Mouse (Mus musculus): ENCODE data around the gene Zfand6. TPM values are rescaled to one million over a fixed set of nuclear protein-coding genes. Genes with fewer than 3 reads are reported as not detected.

Gene Zfand6
- polyA plus RNA-seq, 1 experiment from 2014 or later, result 126 TPM

DNA sequence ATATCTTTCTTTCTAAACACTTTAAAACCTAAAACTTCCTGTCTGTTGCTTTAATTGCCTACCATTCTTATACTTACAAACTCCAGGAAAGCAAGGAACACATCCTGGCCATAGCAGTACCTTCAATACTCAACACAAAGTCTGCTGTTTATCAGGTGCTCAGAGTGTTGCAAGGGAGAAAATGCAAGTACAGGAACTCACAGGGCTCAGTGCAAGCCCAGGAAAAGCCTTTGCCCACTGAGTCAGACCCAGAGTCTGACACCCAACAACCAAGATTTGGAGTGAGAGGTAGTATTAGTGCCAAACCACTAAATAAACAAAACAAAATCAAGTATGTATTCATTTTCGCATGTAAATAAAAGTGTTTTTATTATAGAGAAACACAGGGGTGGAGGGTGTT, 5.1 kb downstream of the Zfand6 start:
- no peak overlapping the region for H3K27ac ChIP-seq

DNA sequence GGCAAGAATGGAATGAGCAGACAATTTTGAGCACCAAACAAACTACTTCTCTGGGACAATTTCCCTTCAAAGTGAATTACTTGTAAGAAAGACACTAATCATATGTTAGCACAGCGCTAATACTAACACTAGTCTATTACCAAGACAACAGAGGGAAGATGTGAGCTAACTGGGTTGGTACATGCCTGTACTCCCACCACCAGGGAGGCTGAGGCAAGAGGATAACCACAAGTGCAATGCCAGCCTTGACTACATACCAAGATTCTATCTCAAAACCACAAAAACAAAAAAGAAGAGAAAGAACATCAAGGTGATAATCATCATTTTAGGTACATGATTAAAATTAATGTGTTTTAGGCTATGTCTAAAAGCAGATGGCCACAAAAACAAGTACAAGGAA, 8.2 kb downstream of the Zfand6 start:
- Histone ChIP-seq H3K27me3 (replicated peaks) (no peaks in the 10 kb centered on the region), H3K36me3 (no peaks in the 10 kb centered on the region), H3K9ac (no peak overlapping the region), H3K4me1 (peaks cover 68% of the 10 kb centered on the region), H3K27ac (no peak overlapping the region; the same call in 1 of the 2 replicates), H3K9me3 (replicated peaks) (no peaks in the 10 kb centered on the region), H3K4me2 (no peak overlapping the region), H3K4me3 (no peak overlapping the region)
- WGBS (ENCODE audit: insufficient replicate concordance), result 76% methylated on average over 1 of the region's 1 CpGs
- no peak for ATAC-seq

More for the DNA sequence above, 5.1 kb downstream of the Zfand6 start:
- H3K27me3 ChIP-seq (replicated peaks), result no peaks in the 10 kb centered on the region
- no peak overlapping the region for H3K4me3 ChIP-seq
- 90% methylated on average over 1 of the region's 1 CpGs for WGBS (ENCODE audit: insufficient replicate concordance)
- H3K4me2 ChIP-seq, result no peak overlapping the region
- peaks cover 77% of the 10 kb centered on the region for H3K4me1 ChIP-seq
- no peak for ATAC-seq
- H3K9ac ChIP-seq, result no peak overlapping the region
- H3K9me3 ChIP-seq (replicated peaks), result no peaks in the 10 kb centered on the region
- no peaks in the 10 kb centered on the region for H3K36me3 ChIP-seq

DNA sequence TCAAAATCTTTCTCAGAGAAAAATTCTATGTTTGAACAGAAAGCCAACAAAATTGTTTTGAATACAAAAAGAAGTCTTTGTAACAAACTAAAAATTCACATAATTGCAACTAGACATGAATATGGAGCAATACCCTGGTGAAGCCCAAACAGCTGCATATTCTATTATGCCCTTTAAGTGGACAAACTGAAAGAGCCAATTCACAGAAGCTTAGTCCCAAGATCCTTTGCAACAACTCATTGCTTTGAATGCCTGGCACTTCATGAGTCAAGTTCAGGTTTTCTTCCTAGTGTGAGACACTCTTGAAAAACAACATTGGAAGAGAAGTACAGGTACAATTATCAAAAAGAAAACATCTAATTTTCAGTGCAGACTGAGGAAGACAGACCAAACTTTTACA, 8.8 kb downstream of the Zfand6 start:
- Histone ChIP-seq H3K36me3 (no peaks in the 10 kb centered on the region), H3K9ac (no peak overlapping the region), H3K27ac (peak overlapping the region; percentile 51; the same call in 1 of the 2 replicates), H3K4me1 (peaks cover 63% of the 10 kb centered on the region), H3K27me3 (replicated peaks) (no peaks in the 10 kb centered on the region), H3K4me3 (no peak overlapping the region), H3K4me2 (no peak overlapping the region), H3K9me3 (replicated peaks) (no peaks in the 10 kb centered on the region)
- no peak for ATAC-seq

DNA sequence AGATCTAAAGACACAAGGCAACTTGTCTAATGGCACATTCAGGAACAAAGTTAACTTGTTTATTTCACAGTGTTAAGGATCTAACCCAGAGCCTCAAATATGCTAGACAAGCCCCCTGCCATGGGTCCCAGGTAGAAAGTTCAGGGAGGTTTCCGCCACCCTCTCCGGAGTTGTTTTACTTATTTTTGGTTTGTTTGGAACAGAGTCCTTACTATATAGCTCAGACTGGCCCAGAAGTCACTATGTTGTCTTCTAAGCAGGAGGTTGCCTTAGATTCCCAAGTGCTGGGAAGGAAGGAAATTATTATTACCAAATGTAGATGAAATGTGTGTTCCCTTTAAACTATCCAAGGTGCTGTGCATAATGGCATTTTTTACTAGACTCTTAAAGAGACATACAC, 9.7 kb downstream of the Zfand6 start:
- peak overlapping the region; percentile 46 for H3K9ac ChIP-seq
- H3K4me3 ChIP-seq, result peak overlapping the region; percentile 50
- ATAC-seq, result no peak

DNA sequence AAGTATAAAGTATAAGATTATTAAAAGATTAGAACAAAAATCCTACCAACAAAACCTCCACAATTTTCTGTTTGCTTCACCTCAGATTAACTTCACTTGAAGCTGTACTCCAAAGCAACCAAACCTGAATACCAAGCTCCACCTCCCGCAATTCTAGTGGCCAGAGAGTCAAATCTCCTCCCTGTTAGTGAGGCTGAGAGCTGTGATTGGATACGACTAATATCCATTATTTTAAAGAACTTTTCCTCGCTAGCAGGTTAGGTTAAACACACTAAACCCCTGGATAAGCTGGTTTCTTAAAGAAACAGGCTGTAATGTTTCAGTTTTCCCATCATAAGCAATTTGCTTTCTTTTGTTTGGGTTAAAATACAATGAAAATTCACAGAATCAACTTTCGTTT, 10.5 kb downstream of the Zfand6 start:
- H3K9ac ChIP-seq, result peak overlapping the region; percentile 46; the same call in 1 of the 2 replicates
- H3K36me3 ChIP-seq, result no peaks in the 10 kb centered on the region
- ATAC-seq, result peak; percentile 95
- under 1% methylated on average over 4 of the region's 4 CpGs for WGBS (ENCODE audit: insufficient replicate concordance)
- H3K4me1 ChIP-seq, result peaks cover 62% of the 10 kb centered on the region
- no peaks in the 10 kb centered on the region for H3K27me3 ChIP-seq (replicated peaks)
- peak overlapping the region; percentile 50 for H3K4me3 ChIP-seq
- H3K27ac ChIP-seq, result no peak overlapping the region
- no peaks in the 10 kb centered on the region for H3K9me3 ChIP-seq (replicated peaks)
- peak overlapping the region; percentile 62 for H3K4me2 ChIP-seq

More for the DNA sequence above, 9.7 kb downstream of the Zfand6 start:
- H3K27me3 ChIP-seq (replicated peaks), result no peaks in the 10 kb centered on the region
- WGBS (ENCODE audit: insufficient replicate concordance), result 65% methylated on average over 2 of the region's 2 CpGs
- peak overlapping the region; percentile 79 for H3K27ac ChIP-seq
- no peaks in the 10 kb centered on the region for H3K36me3 ChIP-seq
- no peaks in the 10 kb centered on the region for H3K9me3 ChIP-seq (replicated peaks)
- peaks cover 64% of the 10 kb centered on the region for H3K4me1 ChIP-seq
- peak overlapping the region; percentile 62 for H3K4me2 ChIP-seq

DNA sequence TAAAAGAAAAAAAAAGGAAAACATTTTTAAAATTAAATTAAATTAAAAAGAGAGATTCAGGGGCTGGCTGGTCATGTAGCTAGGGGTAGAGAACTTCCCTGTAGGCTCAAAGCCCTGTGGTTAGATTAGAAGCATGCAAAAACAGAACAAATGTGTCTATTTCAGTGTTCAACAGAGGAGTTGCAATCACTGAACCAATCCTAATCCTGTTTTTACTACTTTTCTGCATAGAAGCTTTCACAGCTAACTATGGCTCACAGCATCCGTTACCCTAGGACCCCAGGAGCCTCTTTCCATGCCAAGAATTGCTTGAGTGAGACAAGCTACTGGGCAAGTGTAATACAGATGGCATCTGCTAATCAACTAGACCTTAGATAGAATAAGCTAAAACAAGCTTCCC, 16.7 kb downstream of the Zfand6 start:
- H3K4me2 ChIP-seq, result no peak overlapping the region
- no peaks in the 10 kb centered on the region for H3K27me3 ChIP-seq (replicated peaks)
- no peaks in the 10 kb centered on the region for H3K9me3 ChIP-seq (replicated peaks)
- WGBS (ENCODE audit: insufficient replicate concordance), result 85% methylated on average over 1 of the region's 1 CpGs
- ATAC-seq, result no peak
- no peaks in the 10 kb centered on the region for H3K36me3 ChIP-seq
- H3K27ac ChIP-seq, result no peak overlapping the region
- peaks cover 45% of the 10 kb centered on the region for H3K4me1 ChIP-seq
- H3K4me3 ChIP-seq, result no peak overlapping the region
- H3K9ac ChIP-seq, result no peak overlapping the region

DNA sequence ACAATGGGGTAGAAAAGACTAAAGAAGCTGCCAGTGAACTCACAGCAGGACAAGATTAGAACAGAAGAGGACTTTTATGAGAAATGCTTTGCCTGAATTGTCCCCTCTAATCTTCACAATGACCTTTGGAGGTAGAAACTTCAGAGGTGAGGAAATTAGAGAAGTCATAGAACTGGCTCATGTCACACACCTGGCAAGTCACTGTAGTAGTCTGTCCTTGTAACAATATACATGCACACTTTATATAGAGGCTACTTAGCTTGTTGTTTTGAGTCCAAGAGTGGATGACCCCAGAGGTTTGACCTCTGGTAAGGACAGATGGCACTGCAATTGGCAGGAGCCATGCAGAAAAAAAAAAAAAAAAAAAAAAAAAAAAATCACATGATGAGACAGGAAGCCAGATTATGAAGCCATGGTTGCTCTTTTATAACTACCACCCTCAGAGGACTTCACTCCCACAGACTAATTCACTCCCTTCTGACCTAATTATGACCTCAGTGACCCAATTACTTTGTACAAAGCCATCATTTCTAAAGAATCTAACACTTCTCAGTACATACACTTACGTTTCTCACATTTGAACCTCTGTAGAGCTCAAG, 20.1 kb downstream of the Zfand6 start:
- Histone ChIP-seq H3K4me2 (no peak overlapping the region), H3K4me1 (peaks cover 34% of the 10 kb centered on the region), H3K27ac (no peak overlapping the region), H3K27me3 (replicated peaks) (no peaks in the 10 kb centered on the region), H3K36me3 (no peaks in the 10 kb centered on the region), H3K9ac (no peak overlapping the region), H3K9me3 (replicated peaks) (no peaks in the 10 kb centered on the region), H3K4me3 (no peak overlapping the region)
- 85% methylated on average over 1 of the region's 1 CpGs for WGBS (ENCODE audit: insufficient replicate concordance)
- no peak for ATAC-seq

DNA sequence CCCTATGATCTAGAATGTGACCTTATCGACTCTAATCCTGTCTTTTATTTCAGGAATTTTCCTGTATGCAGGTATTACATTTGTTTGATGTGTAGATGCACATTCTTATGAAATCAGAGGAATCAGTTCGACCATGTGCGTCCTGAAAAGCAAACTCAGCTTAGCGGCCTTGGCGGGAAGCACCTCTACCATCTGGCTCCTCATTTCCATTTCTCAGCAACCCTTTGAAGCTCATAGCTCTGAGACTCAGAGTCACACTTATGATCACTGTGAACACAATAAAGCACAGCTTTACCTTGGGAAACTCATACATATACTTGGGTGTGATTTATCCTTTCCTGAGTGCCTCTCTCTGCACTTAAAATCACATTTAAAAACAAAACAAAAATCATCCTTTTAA, 21.8 kb downstream of the Zfand6 start:
- no peak overlapping the region for H3K4me3 ChIP-seq
- H3K4me1 ChIP-seq, result peaks cover 30% of the 10 kb centered on the region
- H3K9me3 ChIP-seq (replicated peaks), result no peaks in the 10 kb centered on the region
- H3K9ac ChIP-seq, result no peak overlapping the region
- H3K36me3 ChIP-seq, result no peaks in the 10 kb centered on the region
- no peaks in the 10 kb centered on the region for H3K27me3 ChIP-seq (replicated peaks)
- 91% methylated on average over 5 of the region's 5 CpGs for WGBS (ENCODE audit: insufficient replicate concordance)
- no peak overlapping the region for H3K27ac ChIP-seq
- no peak for ATAC-seq
- H3K4me2 ChIP-seq, result no peak overlapping the region

DNA sequence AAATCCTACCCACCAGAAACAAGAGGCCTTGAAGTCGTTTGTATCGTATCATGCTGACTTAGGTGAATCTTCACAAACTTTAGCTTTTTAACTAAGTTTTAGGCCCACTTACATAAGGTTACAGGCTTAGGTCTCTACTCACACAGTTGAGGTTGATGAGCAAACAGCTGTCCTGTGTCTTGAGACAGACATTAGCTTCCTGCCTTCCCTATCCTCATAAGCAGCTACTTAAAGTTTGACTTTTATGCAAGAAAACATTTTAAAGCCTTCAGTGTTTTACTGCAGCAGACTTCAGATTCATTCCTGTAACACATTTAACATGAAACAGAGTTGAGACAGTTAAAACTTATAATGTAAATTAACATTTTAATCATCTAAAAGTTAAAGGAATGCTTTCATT, 37.0 kb downstream of the Zfand6 start:
- Histone ChIP-seq H3K9me3 (replicated peaks) (no peaks in the 10 kb centered on the region), H3K27ac (peak overlapping the region; percentile 81), H3K9ac (peak overlapping the region; percentile 48), H3K4me2 (0 out of 2 replicates have a peak overlapping the region, but pooled peaks have one; percentile 17), H3K4me3 (no peak overlapping the region), H3K27me3 (replicated peaks) (no peaks in the 10 kb centered on the region), H3K4me1 (peaks cover 84% of the 10 kb centered on the region), H3K36me3 (no peaks in the 10 kb centered on the region; the same call in 1 of the 2 replicates)
- no peak for ATAC-seq
- WGBS (ENCODE audit: insufficient replicate concordance), result 60% methylated on average over 2 of the region's 2 CpGs

DNA sequence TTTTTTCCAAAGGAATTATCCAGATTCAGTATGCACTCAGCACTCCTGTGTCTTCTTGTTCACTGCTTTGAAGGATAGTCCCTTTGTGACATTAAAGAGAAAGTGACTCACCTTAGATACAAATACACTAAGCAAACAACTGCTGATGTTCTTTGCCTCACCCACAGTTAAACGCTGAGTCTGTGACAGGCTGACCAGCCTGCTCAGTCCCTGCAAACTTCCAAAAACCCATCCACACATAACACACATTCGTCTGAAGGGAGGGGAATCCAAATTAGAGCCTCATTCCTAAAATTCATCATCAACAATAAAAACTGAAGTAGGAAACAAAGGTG, 37.8 kb downstream of the Zfand6 start:
- Histone ChIP-seq H3K27me3 (replicated peaks) (no peaks in the 10 kb centered on the region), H3K4me3 (peak overlapping the region; percentile 16; the same call in 1 of the 2 replicates), H3K9ac (peak overlapping the region; percentile 72), H3K27ac (peak overlapping the region; percentile 98), H3K4me1 (peaks cover 84% of the 10 kb centered on the region), H3K9me3 (replicated peaks) (no peaks in the 10 kb centered on the region), H3K36me3 (no peaks in the 10 kb centered on the region; the same call in 1 of the 2 replicates), H3K4me2 (peak overlapping the region; percentile 62)
- WGBS (ENCODE audit: insufficient replicate concordance), result 28% methylated on average over 2 of the region's 2 CpGs
- ATAC-seq, result no peak

DNA sequence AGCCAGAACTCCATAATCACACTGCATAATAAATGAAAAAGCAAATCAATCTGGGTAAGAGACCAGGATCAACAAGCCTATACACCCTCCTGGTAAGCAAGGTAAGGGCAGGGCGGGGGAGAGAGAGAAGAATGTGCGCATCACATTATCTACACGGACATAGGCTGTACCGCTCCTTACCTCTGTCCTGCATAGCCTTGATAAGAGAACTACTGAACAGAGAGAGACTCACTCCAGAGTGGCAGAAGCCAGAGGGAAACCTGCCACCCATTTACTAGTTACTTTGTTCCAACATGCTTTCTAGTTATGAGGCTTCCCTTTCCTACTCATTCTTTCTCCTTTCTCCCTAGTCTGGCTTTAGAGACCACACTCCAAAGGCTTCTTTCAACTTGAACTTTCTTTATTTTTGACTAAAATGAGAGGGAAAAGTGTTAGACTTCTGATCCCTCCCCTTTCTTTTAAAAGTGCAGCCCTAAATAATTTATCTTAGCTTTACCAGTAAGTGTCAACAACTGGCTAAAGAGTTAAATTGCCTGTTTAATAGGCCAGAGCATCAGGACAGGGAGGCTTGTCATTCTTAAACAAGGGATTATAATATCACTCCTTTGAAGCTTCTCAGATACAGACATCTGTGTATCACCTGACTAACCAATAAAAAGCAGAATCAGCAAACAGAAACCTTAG, 38.3 kb downstream of the Zfand6 start:
- H3K9ac ChIP-seq, result peak overlapping the region; percentile 72
- no peaks in the 10 kb centered on the region for H3K9me3 ChIP-seq (replicated peaks)
- 15% methylated on average over 4 of the region's 4 CpGs for WGBS (ENCODE audit: insufficient replicate concordance)
- H3K4me1 ChIP-seq, result peaks cover 81% of the 10 kb centered on the region
- peak overlapping the region; percentile 16; the same call in 1 of the 2 replicates for H3K4me3 ChIP-seq
- peak overlapping the region; percentile 62 for H3K4me2 ChIP-seq
- no peaks in the 10 kb centered on the region; the same call in 1 of the 2 replicates for H3K36me3 ChIP-seq
- ATAC-seq, result peak; percentile 100
- H3K27me3 ChIP-seq (replicated peaks), result no peaks in the 10 kb centered on the region
- peak overlapping the region; percentile 98 for H3K27ac ChIP-seq

DNA sequence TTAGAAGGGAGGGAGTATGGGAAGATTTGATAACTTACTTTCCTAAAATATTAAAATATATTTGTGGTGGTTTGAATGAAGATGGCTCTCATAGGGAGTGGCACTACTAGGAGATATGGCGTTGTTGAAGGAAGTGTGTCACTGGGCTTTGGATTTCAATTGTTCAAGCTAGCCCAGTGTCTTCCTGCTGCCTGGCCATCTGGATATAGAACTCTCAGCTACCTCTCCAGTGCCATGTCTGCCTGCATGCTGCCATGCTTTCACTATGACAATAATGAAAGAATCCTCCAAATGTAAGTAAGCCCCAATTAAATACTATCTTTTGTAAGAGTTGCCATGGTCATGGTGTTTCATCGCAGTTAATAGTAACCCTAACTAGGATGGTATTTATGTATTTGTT, 40.7 kb downstream of the Zfand6 start:
- ATAC-seq, result no peak
- peak overlapping the region; percentile 39; the same call in 1 of the 2 replicates for H3K27ac ChIP-seq
- no peaks in the 10 kb centered on the region for H3K9me3 ChIP-seq (replicated peaks)
- H3K27me3 ChIP-seq (replicated peaks), result no peaks in the 10 kb centered on the region
- 84% methylated on average over 2 of the region's 2 CpGs for WGBS (ENCODE audit: insufficient replicate concordance)
- no peak overlapping the region for H3K4me2 ChIP-seq
- H3K36me3 ChIP-seq, result no peaks in the 10 kb centered on the region; the same call in 1 of the 2 replicates
- H3K4me3 ChIP-seq, result no peak overlapping the region
- H3K9ac ChIP-seq, result no peak overlapping the region
- H3K4me1 ChIP-seq, result peaks cover 83% of the 10 kb centered on the region
